Mouse (Mus musculus): ENCODE results near the gene Pde11a.

The Pde11a gene

GRCm38 (mm10) chr2:75998692-75999091, 339.9 kb downstream of the Pde11a start:
- Histone ChIP-seq H3K4me1 (replicated peaks; ENCODE audit: low read depth, low read length) (peaks cover 17% of the 10 kb centered on the region; the same call in 1 of the 2 replicates), H3K27me3 (ENCODE audit: insufficient read depth, low read length) (no peaks in the 10 kb centered on the region; the same call in 1 of the 2 replicates), H3K9me3 (ENCODE audit: low read length) (no peaks in the 10 kb centered on the region), H3K4me3 (replicated peaks; ENCODE audit: low read length) (no peak overlapping the region), H3K36me3 (ENCODE audit: insufficient read depth, low read length) (no peaks in the 10 kb centered on the region)
- TF ChIP-seq NANOG (IDR thresholded peaks at IDR 0.05; ENCODE audit: borderline replicate concordance, low read length), result no peak
- TF ChIP-seq CTCF (conservative IDR thresholded peaks at IDR 0.05; ENCODE audit: low read length), result no peak
- no peak for TF ChIP-seq POU5F1 (IDR thresholded peaks at IDR 0.05; ENCODE audit: borderline replicate concordance, low read length)

GRCm38 (mm10) chr2:75997726-75998125, 340.8 kb downstream of the Pde11a start:
- Histone ChIP-seq H3K9me3 (ENCODE audit: low read length) (no peaks in the 10 kb centered on the region), H3K27me3 (ENCODE audit: insufficient read depth, low read length) (no peaks in the 10 kb centered on the region; the same call in 1 of the 2 replicates), H3K36me3 (ENCODE audit: insufficient read depth, low read length) (no peaks in the 10 kb centered on the region), H3K4me3 (replicated peaks; ENCODE audit: low read length) (no peak overlapping the region), H3K4me1 (replicated peaks; ENCODE audit: low read depth, low read length) (peaks cover 17% of the 10 kb centered on the region; the same call in 1 of the 2 replicates)
- no peak for TF ChIP-seq POU5F1 (IDR thresholded peaks at IDR 0.05; ENCODE audit: borderline replicate concordance, low read length)
- no peak for TF ChIP-seq NANOG (IDR thresholded peaks at IDR 0.05; ENCODE audit: borderline replicate concordance, low read length)
- TF ChIP-seq CTCF (conservative IDR thresholded peaks at IDR 0.05; ENCODE audit: low read length), result no peak

GRCm38 (mm10) chr2:75994841-75995240, 343.7 kb downstream of the Pde11a start:
- Histone ChIP-seq H3K4me1 (replicated peaks; ENCODE audit: low read depth, low read length) (peaks cover 27% of the 10 kb centered on the region), H3K36me3 (ENCODE audit: insufficient read depth, low read length) (no peaks in the 10 kb centered on the region), H3K27me3 (ENCODE audit: insufficient read depth, low read length) (no peaks in the 10 kb centered on the region; the same call in 1 of the 2 replicates), H3K4me3 (replicated peaks; ENCODE audit: low read length) (no peak overlapping the region), H3K9me3 (ENCODE audit: low read length) (no peaks in the 10 kb centered on the region)
- TF ChIP-seq CTCF (conservative IDR thresholded peaks at IDR 0.05; ENCODE audit: low read length) (no peak), POU5F1 (IDR thresholded peaks at IDR 0.05; ENCODE audit: borderline replicate concordance, low read length) (no peak), NANOG (IDR thresholded peaks at IDR 0.05; ENCODE audit: borderline replicate concordance, low read length) (no peak)

GRCm38 (mm10) chr2:75991581-75992205, 346.9 kb downstream of the Pde11a start:
- H3K4me3 ChIP-seq (replicated peaks; ENCODE audit: low read length), result no peak overlapping the region
- H3K36me3 ChIP-seq (ENCODE audit: insufficient read depth, low read length), result no peaks in the 10 kb centered on the region
- H3K9me3 ChIP-seq (ENCODE audit: low read length), result no peaks in the 10 kb centered on the region
- H3K27me3 ChIP-seq (ENCODE audit: insufficient read depth, low read length), result no peaks in the 10 kb centered on the region
- peaks cover 41% of the 10 kb centered on the region for H3K4me1 ChIP-seq (replicated peaks; ENCODE audit: low read depth, low read length)
- TF ChIP-seq NANOG (IDR thresholded peaks at IDR 0.05; ENCODE audit: borderline replicate concordance, low read length) (no peak), CTCF (conservative IDR thresholded peaks at IDR 0.05; ENCODE audit: low read length) (no peak), POU5F1 (IDR thresholded peaks at IDR 0.05; ENCODE audit: borderline replicate concordance, low read length) (no peak)

- Histone ChIP-seq H3K27me3 (ENCODE audit: insufficient read depth, low read length) (no peaks in the 10 kb centered on the region), H3K4me1 (replicated peaks; ENCODE audit: low read depth, low read length) (peaks cover 41% of the 10 kb centered on the region), H3K9me3 (ENCODE audit: low read length) (no peaks in the 10 kb centered on the region), H3K4me3 (replicated peaks; ENCODE audit: low read length) (peak overlapping the region; percentile 14; the same call in 1 of the 2 replicates), H3K36me3 (ENCODE audit: insufficient read depth, low read length) (no peaks in the 10 kb centered on the region)
- TF ChIP-seq POU5F1 (IDR thresholded peaks at IDR 0.05; ENCODE audit: borderline replicate concordance, low read length), result no peak
- peak; percentile 79 for TF ChIP-seq CTCF (conservative IDR thresholded peaks at IDR 0.05; ENCODE audit: low read length)
Measured at GRCm38 (mm10) chr2:75990885-75991539, 347.6 kb downstream of the Pde11a start.

GRCm38 (mm10) chr2:75989694-75990093, 348.9 kb downstream of the Pde11a start:
- Histone ChIP-seq H3K36me3 (ENCODE audit: insufficient read depth, low read length) (no peaks in the 10 kb centered on the region), H3K9me3 (ENCODE audit: low read length) (no peaks in the 10 kb centered on the region), H3K27me3 (ENCODE audit: insufficient read depth, low read length) (no peaks in the 10 kb centered on the region), H3K4me3 (replicated peaks; ENCODE audit: low read length) (no peak overlapping the region), H3K4me1 (replicated peaks; ENCODE audit: low read depth, low read length) (peaks cover 48% of the 10 kb centered on the region)
- TF ChIP-seq POU5F1 (IDR thresholded peaks at IDR 0.05; ENCODE audit: borderline replicate concordance, low read length) (no peak), CTCF (conservative IDR thresholded peaks at IDR 0.05; ENCODE audit: low read length) (no peak), NANOG (IDR thresholded peaks at IDR 0.05; ENCODE audit: borderline replicate concordance, low read length) (no peak)

GRCm38 (mm10) chr2:75988779-75989363, 349.7 kb downstream of the Pde11a start:
- H3K9me3 ChIP-seq (ENCODE audit: low read length), result no peaks in the 10 kb centered on the region
- TF ChIP-seq CTCF (conservative IDR thresholded peaks at IDR 0.05; ENCODE audit: low read length), result no peak
- no peaks in the 10 kb centered on the region for H3K36me3 ChIP-seq (ENCODE audit: insufficient read depth, low read length)
- H3K4me3 ChIP-seq (replicated peaks; ENCODE audit: low read length), result no peak overlapping the region
- no peaks in the 10 kb centered on the region for H3K27me3 ChIP-seq (ENCODE audit: insufficient read depth, low read length)
- peaks cover 48% of the 10 kb centered on the region for H3K4me1 ChIP-seq (replicated peaks; ENCODE audit: low read depth, low read length)

- Histone ChIP-seq H3K4me3 (replicated peaks; ENCODE audit: low read length) (no peak overlapping the region), H3K9me3 (ENCODE audit: low read length) (no peaks in the 10 kb centered on the region), H3K36me3 (ENCODE audit: insufficient read depth, low read length) (no peaks in the 10 kb centered on the region), H3K4me1 (replicated peaks; ENCODE audit: low read depth, low read length) (peaks cover 48% of the 10 kb centered on the region), H3K27me3 (ENCODE audit: insufficient read depth, low read length) (no peaks in the 10 kb centered on the region)
- TF ChIP-seq NANOG (IDR thresholded peaks at IDR 0.05; ENCODE audit: borderline replicate concordance, low read length), result no peak
- TF ChIP-seq CTCF (conservative IDR thresholded peaks at IDR 0.05; ENCODE audit: low read length), result no peak
- TF ChIP-seq POU5F1 (IDR thresholded peaks at IDR 0.05; ENCODE audit: borderline replicate concordance, low read length), result no peak
Measured at GRCm38 (mm10) chr2:75988378-75988777, 350.2 kb downstream of the Pde11a start.

Data from E14TG2a.4 (cell line).